Mouse (Mus musculus) limb, embryonic 14.5 days (tissue): ENCODE measurements around the gene Sult1c1. TPM values are rescaled to one million over a fixed set of nuclear protein-coding genes. Genes with fewer than 3 reads are reported as not detected.
A peak's percentile ranks its signal among the peaks of the same experiment; 100 is the strongest.
"Not testable (repeated sequence)": the region's sequence is repeated elsewhere in the genome, so short reads cannot be mapped to it uniquely, and the experiment has no call there.

Source experiments
- ATAC-seq: fragments of 200-750 bp; cut with Nextera tagmentation; 2 replicates; pipeline ENCODE4 v1.8.0; 2017; ENCODE audit warnings: low read depth, moderate number of reproducible peaks, moderate TSS enrichment; ENCODE audit not compliant: low FRiP score
- DNase-seq: peaks from one replicate; pipeline ENCODE4 v3.0.0-alpha.2; 2015; ENCODE audit warnings: low spot score
- H3K27ac ChIP-seq: fragments of 300-500 bp; sonication (generic); replicated peaks from 2 replicates; pipeline ENCODE4 v1.5.1; 2014; ENCODE audit warnings: low read depth, mild to moderate bottlenecking, low read length, moderate library complexity, mixed read lengths
- H3K27me3 ChIP-seq: fragments of 300-500 bp; sonication (generic); 2 replicates; pipeline ENCODE4 v1.6.1; 2014; ENCODE audit warnings: low read length, mixed read lengths; ENCODE audit not compliant: control insufficient read depth, insufficient read depth
- H3K36me3 ChIP-seq: fragments of 300-500 bp; sonication (generic); 2 replicates; pipeline ENCODE4 v1.6.1; 2014; ENCODE audit warnings: mild to moderate bottlenecking, low read length, moderate library complexity, mixed read lengths; ENCODE audit not compliant: control insufficient read depth, insufficient read depth
- H3K4me1 ChIP-seq: fragments of 300-500 bp; sonication (generic); 2 replicates; pipeline ENCODE4 v1.6.1; 2014; ENCODE audit warnings: antibody characterized with exemption, low read length, mixed read lengths; ENCODE audit not compliant: control insufficient read depth, insufficient read depth
- H3K4me2 ChIP-seq: fragments of 300-500 bp; sonication (generic); replicated peaks from 2 replicates; pipeline ENCODE4 v1.6.1; 2014; ENCODE audit warnings: low read depth, mild to moderate bottlenecking, low read length, moderate library complexity; ENCODE audit not compliant: severe bottlenecking
- H3K4me3 ChIP-seq: fragments of 300-500 bp; sonication (generic); replicated peaks from 2 replicates; pipeline ENCODE4 v1.5.1; 2014; ENCODE audit warnings: low read length
- H3K9ac ChIP-seq: fragments of 300-500 bp; sonication (generic); 2 replicates; pipeline ENCODE4 v1.6.1; 2014; ENCODE audit warnings: mild to moderate bottlenecking, low read depth, low read length, moderate library complexity; ENCODE audit not compliant: severe bottlenecking
- H3K9me3 ChIP-seq: fragments of 300-500 bp; sonication (generic); 2 replicates; pipeline ENCODE4 v1.6.1; 2016; ENCODE audit warnings: low read length; ENCODE audit not compliant: control insufficient read depth
- POLR2A ChIP-seq: fragments of 200-500 bp; IDR thresholded peaks from 2 replicates; pipeline ENCODE4 v1.8.0; 2012; ENCODE audit warnings: inconsistent platforms, mild to moderate bottlenecking, moderate library complexity, borderline replicate concordance; ENCODE audit not compliant: insufficient read depth, insufficient read length; ENCODE audit errors: extremely low read depth
- WGBS: fragments of 180-500 bp; shearing (Covaris S2); extraction: QIAGEN DNeasy Blood & Tissue Kit; methylation state at CpG from one replicate; pipeline ENCODE4 v1.1.7; 2014; 5-methylcytosine and 5-hydroxymethylcytosine counted together
- polyA plus RNA-seq, 2 experiments: library from polyadenylated mRNA; depleted of rRNA in 1 of 2; stranded (reverse) in 1 of 2; unstranded in 1 of 2; fragments of >200 nt; fragmentation: Nextera tagmentation in 1 of 2; extraction: Ambion mirVana in 1 of 2; gene quantifications; 2 replicates each; pipeline versions ENCODE4 v1.2.1 to v1.2.3; 2012 to 2014

Sult1c1 gene
- not detected in 2 replicates for polyA plus RNA-seq (2012; rRNA removed)
- polyA plus RNA-seq (2014; fragmentation: Nextera tagmentation; extraction: Ambion mirVana) = not detected in 2 replicates

GRCm38 (mm10) chr17:53990574-53990973 lies at the start of gene Sult1c1:
Gene Sult1c1, minus strand, starts transcription at chr17:53990674.
- no peak within 1 kb of the TSS for H3K9ac ChIP-seq
- no peak within 1 kb of the TSS for H3K4me2 ChIP-seq
- no peaks in the 10 kb centered on the region for H3K4me1 ChIP-seq
- ATAC-seq (no peak), DNase-seq (no peak)
- 84% methylated on average over 6 of the region's 6 CpGs for WGBS
- H3K4me3 ChIP-seq = no peak within 1 kb of the TSS
- H3K27me3 ChIP-seq = no peaks in the 10 kb centered on the region
- TF ChIP-seq POLR2A = no peak
- no peak within 1 kb of the TSS for H3K27ac ChIP-seq
- H3K36me3 ChIP-seq = no peaks in the 10 kb centered on the region
- H3K9me3 ChIP-seq = no peaks in the 10 kb centered on the region

GRCm38 (mm10) chr17:54014204-54014603 lies 23.7 kb upstream of the Sult1c1 start:
- ATAC-seq = no peak

GRCm38 (mm10) chr17:54011196-54011595 lies 20.7 kb upstream of the Sult1c1 start:
- no peak overlapping the region for H3K4me3 ChIP-seq
- no peak overlapping the region for H3K9ac ChIP-seq
- no peak overlapping the region for H3K27ac ChIP-seq
- TF ChIP-seq POLR2A = no peak
- no peak overlapping the region for H3K4me2 ChIP-seq
- DNase-seq = no peak
- H3K27me3 ChIP-seq = no peaks in the 10 kb centered on the region
- no peak for ATAC-seq
- H3K9me3 ChIP-seq = no peaks in the 10 kb centered on the region
- no peaks in the 10 kb centered on the region for H3K4me1 ChIP-seq
- H3K36me3 ChIP-seq = no peaks in the 10 kb centered on the region

More at GRCm38 (mm10) chr17:54014204-54014603, 23.7 kb upstream of the Sult1c1 start:
- H3K27ac ChIP-seq = no peak overlapping the region
- TF ChIP-seq POLR2A = no peak
- H3K9me3 ChIP-seq = no peaks in the 10 kb centered on the region
- 14% methylated on average over 1 of the region's 1 CpGs for WGBS
- H3K4me2 ChIP-seq = no peak overlapping the region
- no peaks in the 10 kb centered on the region for H3K27me3 ChIP-seq
- H3K9ac ChIP-seq = no peak overlapping the region
- no peaks in the 10 kb centered on the region for H3K36me3 ChIP-seq
- no peak overlapping the region for H3K4me3 ChIP-seq
- no peaks in the 10 kb centered on the region for H3K4me1 ChIP-seq
- peak; percentile 48 for DNase-seq

GRCm38 (mm10) chr17:54010536-54010935 lies 20.1 kb upstream of the Sult1c1 start:
- H3K4me3 ChIP-seq, DNase-seq, ATAC-seq, H3K9ac ChIP-seq, H3K36me3 ChIP-seq, H3K9me3 ChIP-seq, H3K4me2 ChIP-seq, H3K4me1 ChIP-seq, H3K27ac ChIP-seq, H3K27me3 ChIP-seq: not testable (repeated sequence)
- WGBS = 71% methylated on average over 1 of the region's 1 CpGs

- Histone ChIP-seq H3K4me2 (no peak overlapping the region), H3K4me1 (no peaks in the 10 kb centered on the region), H3K9ac (no peak overlapping the region), H3K27ac (no peak overlapping the region), H3K9me3 (no peaks in the 10 kb centered on the region), H3K27me3 (no peaks in the 10 kb centered on the region), H3K36me3 (no peaks in the 10 kb centered on the region), H3K4me3 (no peak overlapping the region)
- TF ChIP-seq POLR2A = no peak
- DNase-seq = no peak
- WGBS = 68% methylated on average over 4 of the region's 4 CpGs
- ATAC-seq = no peak
These were observed 13.0 kb upstream of the Sult1c1 start for GRCm38 (mm10) chr17:54003522-54003921.

- DNase-seq (no peak), ATAC-seq (no peak)
- TF ChIP-seq POLR2A = no peak
- Histone ChIP-seq H3K4me3 (no peak overlapping the region), H3K9ac (no peak overlapping the region), H3K4me1 (no peaks in the 10 kb centered on the region), H3K4me2 (no peak overlapping the region), H3K36me3 (no peaks in the 10 kb centered on the region), H3K27me3 (no peaks in the 10 kb centered on the region), H3K9me3 (no peaks in the 10 kb centered on the region), H3K27ac (no peak overlapping the region)
- WGBS = 85% methylated on average over 4 of the region's 4 CpGs
These were observed 16.9 kb downstream of the Sult1c1 start for GRCm38 (mm10) chr17:53973606-53974005.
